Mouse (Mus musculus) adrenal gland, postnatal 10 days (tissue): ENCODE data around the gene Bhlhe41. TPM values are rescaled to one million over a fixed set of nuclear protein-coding genes. Genes with fewer than 3 reads are reported as not detected.

ENCODE experiments used
- DNase-seq: peaks from one replicate; pipeline ENCODE4 v3.0.0; 2021; ENCODE audit warnings: mixed read lengths
- total RNA-seq, 2 experiments: library from RNA; stranded (reverse); gene quantifications; 2 replicates each; pipeline ENCODE4 v1.2.3; 2021

The Bhlhe41 gene
- total RNA-seq, 2 experiments from 2014 or later = 3.7 to 5.6 TPM

GRCm38 (mm10) chr6:145870991-145871390, 5.6 kb upstream of the Bhlhe41 start:
- DNase-seq = no peak

GRCm38 (mm10) chr6:145867111-145867510, 1.8 kb upstream of the Bhlhe41 start:
- DNase-seq = no peak

DNA sequence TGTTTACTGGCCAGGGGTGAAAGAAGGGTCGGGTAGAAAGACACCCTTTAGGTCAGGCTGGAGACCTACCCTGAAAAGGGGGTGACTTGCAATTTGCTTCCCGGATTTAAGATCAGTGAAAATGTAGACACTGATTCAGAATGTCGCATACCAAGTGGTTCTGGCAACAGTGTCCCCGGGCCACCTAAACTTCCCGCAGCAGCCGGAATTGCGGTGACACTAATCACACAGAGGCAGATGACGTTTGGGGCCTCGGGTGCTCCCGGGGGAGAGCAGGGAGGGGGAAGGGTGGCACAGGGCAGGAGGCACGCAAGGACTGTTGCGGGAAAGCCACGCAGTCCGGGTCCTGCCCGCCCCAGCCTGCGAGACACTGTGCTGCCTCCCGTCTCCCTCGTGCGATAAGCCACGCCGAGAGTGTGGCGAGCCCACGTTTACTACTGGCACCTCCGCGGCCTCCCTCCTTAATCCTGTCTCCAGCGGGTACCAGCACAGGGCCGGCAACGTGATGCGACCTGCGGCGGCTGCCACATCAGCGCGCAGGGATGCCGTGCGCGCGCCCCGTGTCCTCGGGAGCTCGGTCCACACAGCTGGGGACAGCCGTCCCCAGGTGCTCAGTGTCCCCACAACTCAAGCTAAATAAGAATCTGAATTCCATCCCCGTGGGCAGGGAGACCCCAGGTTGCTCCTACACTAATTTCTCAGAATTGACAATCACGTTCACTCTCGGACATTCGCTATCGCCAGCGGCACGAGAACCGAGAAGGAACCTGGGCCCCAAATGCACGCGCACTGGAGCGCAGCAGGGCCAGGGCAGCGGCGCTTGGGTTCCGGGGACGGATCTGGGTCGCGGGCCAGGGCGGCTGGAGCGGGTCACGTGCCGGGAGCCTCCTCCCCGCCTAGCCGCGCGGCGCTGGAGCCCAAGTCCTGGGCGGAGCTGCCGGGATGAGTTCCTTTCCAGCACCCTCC, 811 bp upstream of the Bhlhe41 start:
- peak; percentile 96 for DNase-seq

- no peak for DNase-seq
These were observed 1.2 kb downstream of the Bhlhe41 start for GRCm38 (mm10) chr6:145864171-145864570.

DNA sequence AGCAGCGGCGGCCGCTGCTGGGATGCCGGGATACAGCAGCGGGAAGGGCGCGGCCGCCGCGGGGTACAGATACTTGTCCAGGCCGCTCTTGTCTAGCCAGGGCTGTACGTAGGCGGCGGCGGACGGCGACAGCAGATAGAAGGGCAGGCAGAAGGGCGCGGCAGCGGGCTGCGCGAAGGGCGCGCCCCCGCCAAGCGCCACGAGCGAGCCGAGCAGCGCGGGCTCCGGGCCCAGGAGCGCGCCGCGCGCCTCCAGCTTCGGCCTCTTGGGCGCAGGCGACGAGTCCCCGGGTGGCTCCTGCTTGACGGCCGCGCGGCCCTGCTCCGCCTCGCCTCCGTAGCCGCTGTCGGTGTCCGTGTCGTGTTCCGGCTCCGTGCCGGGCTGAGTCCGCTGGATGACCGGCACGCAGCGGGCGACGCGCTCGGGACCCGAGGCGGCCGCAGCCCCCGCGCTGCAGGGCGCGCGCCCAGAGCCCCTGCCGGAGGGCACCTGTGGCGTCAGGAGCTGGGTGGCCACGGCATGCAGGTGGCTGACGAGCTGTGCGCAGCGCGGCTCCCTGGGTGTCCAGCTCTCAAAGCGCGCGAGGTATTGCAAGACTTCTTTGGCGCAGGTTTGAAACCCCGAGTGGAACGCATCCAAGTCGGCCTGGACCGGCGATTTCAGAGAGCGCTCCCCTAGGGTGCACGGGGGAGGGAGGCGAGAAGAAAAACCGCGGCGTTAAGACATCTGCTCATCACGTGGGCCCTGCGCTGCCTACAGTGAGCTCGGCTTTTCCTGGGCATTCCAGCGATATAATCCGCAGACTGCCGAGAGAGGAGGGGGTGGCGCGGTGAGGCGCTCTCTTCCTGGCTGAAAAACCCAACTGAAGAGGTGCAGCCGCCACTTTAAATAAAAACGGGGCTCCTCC, 2.0 kb downstream of the Bhlhe41 start:
- DNase-seq = peak; percentile 81

DNA sequence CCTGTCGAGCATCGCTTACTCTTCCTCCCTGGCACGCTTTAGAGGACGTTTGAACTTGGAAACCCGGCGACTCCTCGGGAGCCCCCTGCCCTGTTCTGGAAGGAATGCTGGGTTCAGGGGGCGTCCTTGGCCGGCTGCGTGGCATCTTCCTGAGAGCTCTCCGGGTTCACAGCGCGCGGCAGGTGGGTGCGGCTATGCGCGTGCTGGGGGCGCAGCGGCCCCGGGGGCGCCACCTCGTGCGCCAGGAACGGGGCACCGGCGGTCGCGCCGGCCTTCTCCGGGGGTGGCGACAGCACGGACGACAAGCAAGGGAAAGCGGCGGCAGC, 2.7 kb downstream of the Bhlhe41 start:
- DNase-seq = no peak

GRCm38 (mm10) chr6:145862321-145862720, 3.0 kb downstream of the Bhlhe41 start:
- no peak for DNase-seq

- DNase-seq = no peak
These were observed 3.7 kb downstream of the Bhlhe41 start for GRCm38 (mm10) chr6:145861462-145862227.

GRCm38 (mm10) chr6:145860350-145860749, 5.0 kb downstream of the Bhlhe41 start:
- no peak for DNase-seq

DNA sequence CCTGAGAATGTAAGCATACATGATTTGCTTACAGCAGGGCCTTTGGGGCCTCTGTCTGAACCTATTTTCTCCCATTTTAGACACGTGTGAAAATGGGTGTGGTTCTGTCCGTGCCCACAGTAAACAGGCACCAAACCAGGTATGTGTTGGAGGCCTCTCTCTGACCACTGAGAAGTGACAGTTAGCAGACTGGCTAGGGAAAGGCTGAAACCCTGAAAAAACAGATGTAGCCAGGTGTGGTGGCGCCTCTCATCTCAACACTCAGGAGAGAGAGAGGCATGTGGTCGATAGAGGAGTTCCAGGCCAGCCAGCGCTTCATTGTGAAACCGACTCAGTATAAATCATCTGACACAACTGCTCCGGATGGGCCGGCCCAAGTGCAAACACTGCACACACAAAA, 6.9 kb downstream of the Bhlhe41 start:
- DNase-seq = no peak

DNA sequence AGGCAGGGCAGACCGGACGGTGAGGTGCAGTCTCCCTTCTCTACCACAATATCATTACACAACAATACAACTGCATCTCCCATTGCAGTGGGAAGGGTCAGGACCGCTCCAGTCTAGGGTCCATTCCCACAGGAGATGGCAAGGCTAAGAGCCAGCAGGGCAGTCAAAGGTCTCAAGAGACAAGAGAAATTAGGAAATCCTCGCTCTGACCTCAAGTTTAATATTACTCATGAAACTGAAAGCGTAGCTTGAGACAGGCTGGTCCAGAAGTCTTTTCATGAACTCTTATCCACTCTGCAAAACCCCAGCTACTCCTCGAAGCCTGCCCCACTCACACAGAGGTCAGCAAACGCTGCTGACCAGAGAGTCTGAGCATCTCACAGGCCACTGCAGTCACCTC, 7.9 kb downstream of the Bhlhe41 start:
- peak; percentile 61 for DNase-seq

- peak; percentile 98 for DNase-seq
These were observed 9.4 kb downstream of the Bhlhe41 start for GRCm38 (mm10) chr6:145855720-145856551.

DNA sequence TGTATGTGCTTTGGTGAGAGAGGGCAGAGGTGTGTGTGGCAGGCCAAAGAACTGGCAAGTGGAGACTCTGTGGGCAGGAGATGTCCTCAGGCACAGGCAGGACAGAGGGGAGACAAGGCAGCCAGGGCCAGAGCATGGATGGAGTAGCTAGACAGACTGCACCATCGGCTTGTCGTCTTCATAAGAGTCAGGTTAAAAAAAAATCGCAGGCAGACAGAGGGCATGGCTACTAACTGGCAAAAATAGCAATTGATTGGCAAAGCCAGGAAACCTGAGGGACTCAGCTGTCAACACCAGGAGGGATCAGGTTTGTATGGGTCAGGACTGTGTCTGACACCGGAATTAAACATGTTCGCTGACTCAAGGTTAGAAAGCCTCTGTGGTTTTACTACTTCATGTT, 10.6 kb downstream of the Bhlhe41 start:
- DNase-seq = no peak

- no peak for DNase-seq
These were observed 11.8 kb downstream of the Bhlhe41 start for GRCm38 (mm10) chr6:145853356-145854079.

DNA sequence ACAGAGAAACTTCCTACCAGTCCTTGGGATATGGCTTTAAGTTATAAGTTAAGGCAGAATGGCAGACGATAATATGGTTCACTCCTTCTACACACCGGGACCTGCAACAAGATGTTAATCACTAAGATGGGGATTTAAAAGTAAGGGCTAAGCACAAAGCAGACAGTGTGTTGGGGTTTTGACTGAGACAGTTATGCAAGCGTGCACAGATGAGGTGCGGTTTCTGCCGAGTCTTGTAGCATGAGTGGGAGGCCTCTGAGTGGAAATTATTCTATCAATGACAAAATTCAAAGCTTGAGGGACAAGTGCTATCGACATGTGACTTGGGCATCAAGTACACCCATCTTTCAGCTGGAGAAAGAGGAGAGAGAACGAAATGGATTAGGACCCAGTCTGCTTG, 12.7 kb downstream of the Bhlhe41 start:
- no peak for DNase-seq

- DNase-seq = no peak
These were observed 13.4 kb downstream of the Bhlhe41 start for GRCm38 (mm10) chr6:145851956-145852355.

DNA sequence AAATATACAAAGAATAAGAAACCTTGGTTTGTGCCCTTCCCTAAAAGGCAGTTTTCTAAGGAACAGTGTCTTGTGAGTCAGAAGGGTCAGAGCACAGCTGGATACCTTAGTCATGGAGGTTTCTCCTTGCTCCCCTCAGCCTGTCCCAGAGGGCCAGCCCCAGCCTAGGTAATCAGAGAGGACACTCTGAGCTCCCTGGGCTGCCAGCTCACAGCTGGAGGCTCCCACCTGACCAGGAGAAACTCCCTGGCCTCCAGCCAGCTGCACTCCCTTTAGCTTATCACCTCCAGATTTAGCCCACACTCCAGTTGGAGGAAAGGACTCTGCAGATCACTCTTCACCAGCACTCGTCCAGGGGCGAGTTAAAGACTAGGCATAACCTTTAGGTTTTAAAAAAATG, 14.6 kb downstream of the Bhlhe41 start:
- no peak for DNase-seq

- no peak for DNase-seq
These were observed 17.7 kb downstream of the Bhlhe41 start for GRCm38 (mm10) chr6:145847661-145848060.

DNA sequence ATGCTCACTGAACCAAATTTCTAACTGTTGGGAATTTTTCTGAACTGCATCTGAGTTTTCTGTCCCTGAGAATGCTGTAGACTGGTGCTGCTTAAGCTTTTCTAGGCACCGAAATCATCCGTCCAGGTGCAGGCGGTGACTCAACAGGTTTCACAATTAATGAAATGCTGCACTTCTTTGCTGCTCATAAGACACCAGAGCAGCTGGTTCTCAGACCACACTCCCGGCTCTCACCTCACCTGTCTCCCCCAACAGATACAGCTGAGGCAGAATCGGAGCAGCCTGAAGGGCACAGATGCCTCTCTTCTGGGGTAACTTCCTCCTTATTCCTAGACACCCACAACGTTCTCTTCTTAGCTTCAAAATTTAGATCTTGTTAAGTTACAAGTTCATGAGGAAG, 18.4 kb downstream of the Bhlhe41 start:
- DNase-seq = no peak

DNA sequence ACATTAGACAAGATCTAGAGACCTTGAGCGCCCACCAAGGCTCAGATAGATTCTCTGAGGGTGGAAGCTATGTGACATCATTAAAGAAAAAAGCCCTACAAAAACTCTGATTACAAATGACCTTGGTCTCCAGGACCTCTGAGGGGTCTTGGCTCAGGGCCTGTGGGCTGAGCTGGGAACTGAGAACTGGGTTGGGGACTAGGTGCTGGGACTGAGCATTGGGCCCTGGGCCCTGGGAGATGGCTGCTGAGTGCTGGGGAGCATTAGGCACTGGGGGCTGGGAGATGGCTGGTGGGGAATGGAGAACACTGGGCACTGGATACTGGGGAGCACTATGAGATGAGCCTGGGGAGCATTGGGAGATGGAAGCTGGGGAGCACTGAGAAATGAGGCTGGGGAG, 19.3 kb downstream of the Bhlhe41 start:
- no peak for DNase-seq

GRCm38 (mm10) chr6:145845611-145846010, 19.7 kb downstream of the Bhlhe41 start:
- no peak for DNase-seq
